Mouse (Mus musculus) heart, embryonic 14.5 days (tissue): ENCODE measurements around the gene Rsu1. TPM values are rescaled to one million over a fixed set of nuclear protein-coding genes. Genes with fewer than 3 reads are reported as not detected.

Source experiments
- ATAC-seq: fragments of 200-750 bp; cut with Nextera tagmentation; 2 replicates; pipeline ENCODE4 v1.8.0; 2017; ENCODE audit warnings: low read depth, moderate TSS enrichment; ENCODE audit not compliant: insufficient number of reproducible peaks, insufficient read depth, low FRiP score
- H3K27ac ChIP-seq, 2 experiments: fragments of 200-500 bp in 1 of 2; fragments of 300-500 bp in 1 of 2; sonication (generic) in 1 of 2; replicated peaks in 1 of 2; 2 replicates each; pipeline ENCODE4 v1.5.1; 2012 to 2014; ENCODE audit warnings: low read depth in 2 of 2, low read length in 2 of 2, control low read depth in 1 of 2, mild to moderate bottlenecking in 1 of 2, mixed read lengths in 1 of 2; ENCODE audit not compliant: control insufficient read depth in 1 of 2, insufficient read depth in 1 of 2
- H3K27me3 ChIP-seq: fragments of 300-500 bp; sonication (generic); 2 replicates; pipeline ENCODE4 v1.6.1; 2014; ENCODE audit warnings: mild to moderate bottlenecking, low read length, control low read depth; ENCODE audit not compliant: control insufficient read depth, insufficient read depth
- H3K36me3 ChIP-seq: fragments of 300-500 bp; sonication (generic); 2 replicates; pipeline ENCODE4 v1.6.1; 2014; ENCODE audit warnings: mild to moderate bottlenecking, control low read depth, low read length, mixed read lengths; ENCODE audit not compliant: control insufficient read depth, insufficient read depth
- H3K4me1 ChIP-seq, 2 experiments: fragments of 200-500 bp in 1 of 2; fragments of 300-500 bp in 1 of 2; sonication (generic) in 1 of 2; 2 replicates each; pipeline ENCODE4 v1.6.1; 2012 to 2014; ENCODE audit warnings: low read length in 2 of 2, control low read depth in 1 of 2, mixed read lengths in 1 of 2; ENCODE audit not compliant: control insufficient read depth in 2 of 2, insufficient read depth in 2 of 2
- H3K4me2 ChIP-seq: fragments of 300-500 bp; sonication (generic); 2 replicates; pipeline ENCODE4 v1.6.1; 2014; ENCODE audit warnings: mild to moderate bottlenecking, low read length
- H3K4me3 ChIP-seq, 2 experiments: fragments of 200-500 bp in 1 of 2; fragments of 300-500 bp in 1 of 2; sonication (generic) in 1 of 2; 2 replicates each; pipeline ENCODE4 v1.5.1; 2012 to 2014; ENCODE audit warnings: low read length in 2 of 2, mild to moderate bottlenecking in 2 of 2, control low read depth in 1 of 2, low read depth in 1 of 2, moderate library complexity in 1 of 2; ENCODE audit not compliant: control insufficient read depth in 1 of 2, insufficient read depth in 1 of 2
- H3K9ac ChIP-seq: fragments of 300-500 bp; sonication (generic); 2 replicates; pipeline ENCODE4 v1.6.1; 2014; ENCODE audit warnings: mild to moderate bottlenecking, low read length
- H3K9me3 ChIP-seq: fragments of 300-500 bp; sonication (generic); 2 replicates; pipeline ENCODE4 v1.6.1; 2016; ENCODE audit warnings: low read length, control low read depth; ENCODE audit not compliant: control insufficient read depth
- WGBS: fragments of 180-500 bp; shearing (Covaris S2); extraction: QIAGEN DNeasy Blood & Tissue Kit; methylation state at CpG from one replicate; pipeline ENCODE4 v1.1.7; 2014; 5-methylcytosine and 5-hydroxymethylcytosine counted together
- polyA plus RNA-seq: library from polyadenylated mRNA; unstranded; fragments of >200 nt; fragmentation: Nextera tagmentation; extraction: Ambion mirVana; gene quantifications from 2 replicates; pipeline ENCODE4 v1.2.1, GENCODE M21; 2014

Rsu1 gene
- polyA plus RNA-seq, 1 experiment from 2014 or later, result 147 TPM

- no peak overlapping the region for H3K9ac ChIP-seq
- ATAC-seq, result no peak
- WGBS, result 88% methylated on average over 5 of the region's 5 CpGs
Observed at GRCm38 (mm10) chr2:13120461-13120860, 150.8 kb downstream of the Rsu1 start.

GRCm38 (mm10) chr2:13117896-13118295, 153.3 kb downstream of the Rsu1 start:
- ATAC-seq, result no peak
- Histone ChIP-seq H3K27ac (no peak overlapping the region), H3K9ac (no peak overlapping the region)

More at GRCm38 (mm10) chr2:13120461-13120860, 150.8 kb downstream of the Rsu1 start:
- H3K4me2 ChIP-seq, result no peak overlapping the region
- no peak overlapping the region for H3K27ac ChIP-seq
- H3K4me1 ChIP-seq, result peaks cover 0 to 2% of the 10 kb centered on the region in 2 experiments; a peak in 2 of 4 replicates
- H3K36me3 ChIP-seq, result no peaks in the 10 kb centered on the region
- no peaks in the 10 kb centered on the region for H3K27me3 ChIP-seq
- H3K4me3 ChIP-seq, result no peak overlapping the region
- no peaks in the 10 kb centered on the region for H3K9me3 ChIP-seq

GRCm38 (mm10) chr2:13106531-13106930, 164.7 kb downstream of the Rsu1 start:
- 43% methylated on average over 4 of the region's 4 CpGs for WGBS
- no peak overlapping the region for H3K9ac ChIP-seq
- H3K9me3 ChIP-seq, result no peaks in the 10 kb centered on the region
- H3K27ac ChIP-seq, result no peak overlapping the region
- no peaks in the 10 kb centered on the region for H3K27me3 ChIP-seq
- H3K4me2 ChIP-seq, result no peak overlapping the region
- no peak overlapping the region for H3K4me3 ChIP-seq
- no peak for ATAC-seq
- peaks cover 3% of the 10 kb centered on the region in 2 experiments; a peak in 3 of 4 replicates for H3K4me1 ChIP-seq
- H3K36me3 ChIP-seq, result no peaks in the 10 kb centered on the region

More at GRCm38 (mm10) chr2:13117896-13118295, 153.3 kb downstream of the Rsu1 start:
- H3K36me3 ChIP-seq, result no peaks in the 10 kb centered on the region
- H3K4me2 ChIP-seq, result no peak overlapping the region
- no peaks in the 10 kb centered on the region for H3K9me3 ChIP-seq
- no peak overlapping the region for H3K4me3 ChIP-seq
- peaks cover 0 to 11% of the 10 kb centered on the region in 2 experiments; a peak in 2 of 4 replicates for H3K4me1 ChIP-seq
- 76% methylated on average over 4 of the region's 4 CpGs for WGBS
- H3K27me3 ChIP-seq, result no peaks in the 10 kb centered on the region

- no peak overlapping the region for H3K4me2 ChIP-seq
- H3K4me1 ChIP-seq, result peaks cover 3% of the 10 kb centered on the region in 2 experiments; a peak in 3 of 4 replicates
- H3K27ac ChIP-seq, result no peak overlapping the region
- no peak overlapping the region for H3K4me3 ChIP-seq
- ATAC-seq, result no peak
- no peak overlapping the region for H3K9ac ChIP-seq
- H3K36me3 ChIP-seq, result no peaks in the 10 kb centered on the region
- WGBS, result 40% methylated on average over 2 of the region's 2 CpGs
- no peaks in the 10 kb centered on the region for H3K27me3 ChIP-seq
- H3K9me3 ChIP-seq, result no peaks in the 10 kb centered on the region
Observed at GRCm38 (mm10) chr2:13104388-13104787, 166.8 kb downstream of the Rsu1 start.

- Histone ChIP-seq H3K27me3 (no peaks in the 10 kb centered on the region), H3K36me3 (no peaks in the 10 kb centered on the region), H3K4me2 (no peak overlapping the region), H3K4me3 (no peak overlapping the region), H3K9ac (no peak overlapping the region), H3K27ac (no peak overlapping the region), H3K9me3 (no peaks in the 10 kb centered on the region), H3K4me1 (peaks cover 3% of the 10 kb centered on the region in 2 experiments; a peak in 3 of 4 replicates)
- ATAC-seq, result no peak
- WGBS, result 66% methylated on average over 7 of the region's 7 CpGs
Observed at GRCm38 (mm10) chr2:13103797-13104200, 167.4 kb downstream of the Rsu1 start.

- Histone ChIP-seq H3K27ac (no peak overlapping the region), H3K27me3 (no peaks in the 10 kb centered on the region), H3K4me3 (no peak overlapping the region), H3K9me3 (no peaks in the 10 kb centered on the region), H3K4me1 (no peaks in the 10 kb centered on the region; a peak in 1 of 4 replicates), H3K4me2 (no peak overlapping the region), H3K36me3 (no peaks in the 10 kb centered on the region), H3K9ac (no peak overlapping the region)
- ATAC-seq, result no peak
- 93% methylated on average over 5 of the region's 5 CpGs for WGBS
Observed at GRCm38 (mm10) chr2:13094045-13094444, 177.2 kb downstream of the Rsu1 start.

- no peak for ATAC-seq
- Histone ChIP-seq H3K27me3 (no peaks in the 10 kb centered on the region), H3K4me2 (no peak overlapping the region), H3K4me1 (no peaks in the 10 kb centered on the region; a peak in 1 of 4 replicates), H3K4me3 (no peak overlapping the region), H3K9ac (no peak overlapping the region), H3K36me3 (no peaks in the 10 kb centered on the region), H3K27ac (no peak overlapping the region), H3K9me3 (no peaks in the 10 kb centered on the region)
- 70% methylated on average over 1 of the region's 1 CpGs for WGBS
Observed at GRCm38 (mm10) chr2:13093570-13093969, 177.6 kb downstream of the Rsu1 start.

GRCm38 (mm10) chr2:13091399-13092015, 179.7 kb downstream of the Rsu1 start:
- Histone ChIP-seq H3K4me3 (no peak overlapping the region), H3K27ac (no peak overlapping the region), H3K36me3 (no peaks in the 10 kb centered on the region), H3K9me3 (no peaks in the 10 kb centered on the region), H3K9ac (no peak overlapping the region), H3K4me2 (no peak overlapping the region), H3K4me1 (no peaks in the 10 kb centered on the region; a peak in 1 of 4 replicates), H3K27me3 (no peaks in the 10 kb centered on the region)
- WGBS, result 78% methylated on average over 5 of the region's 5 CpGs
- no peak for ATAC-seq
